Mouse (Mus musculus) adipose tissue, adult 10 weeks (tissue): ENCODE data around the gene Rbck1. TPM values are rescaled to one million over a fixed set of nuclear protein-coding genes. Genes with fewer than 3 reads are reported as not detected.

ENCODE experiments used
- polyA plus RNA-seq: library from polyadenylated mRNA; stranded (reverse); fragments of 350-450 nt; fragmentation: Illumina TruSeq; extraction: RNeasy Lipid Tissue Mini Kit (QIAGEN cat#74804); gene quantifications from one replicate; pipeline ENCODE4 v1.2.3, GENCODE M21; 2014; ENCODE audit warnings: low read depth, low replicate concordance

Gene Rbck1
- polyA plus RNA-seq = 61.0 TPM

DNA sequence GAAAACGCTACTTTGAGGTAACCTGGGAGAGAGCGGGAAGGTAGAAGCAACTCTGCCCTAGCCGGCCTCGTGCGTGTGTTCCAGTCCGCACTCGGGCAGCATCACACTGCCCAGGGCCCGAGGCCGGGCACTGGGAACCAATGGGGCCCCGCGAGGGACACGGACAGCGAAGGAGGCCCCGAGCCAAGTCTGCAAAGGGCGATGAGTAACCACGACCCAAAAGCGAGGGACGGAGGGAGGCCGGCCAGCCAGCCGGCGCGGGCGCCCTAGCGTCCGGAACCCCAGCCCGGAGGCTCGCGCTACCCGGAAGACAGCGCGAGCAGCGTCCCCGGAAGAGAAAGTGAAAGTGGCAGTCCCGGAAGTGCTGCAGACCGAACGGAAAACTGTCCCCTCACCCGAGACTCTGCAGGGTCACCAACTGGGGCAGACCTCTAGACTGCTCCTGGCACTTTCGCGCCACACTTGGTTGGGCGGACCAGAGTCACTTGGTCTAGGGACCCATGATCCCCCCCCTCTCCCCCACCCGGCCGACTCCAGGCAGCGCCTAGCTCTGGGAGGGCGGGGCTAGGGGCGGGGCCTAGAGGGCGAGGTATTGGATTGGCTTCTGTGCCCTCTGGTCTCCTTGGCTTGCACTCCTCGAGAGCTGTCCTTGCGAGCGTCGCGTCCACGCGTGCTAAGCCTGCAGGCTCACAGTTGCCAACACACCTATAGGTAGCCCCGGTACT, at the start of gene Rbck1:
Rbck1 (minus strand) TSS at position 553 of the 725 bp plus-strand sequence.

DNA sequence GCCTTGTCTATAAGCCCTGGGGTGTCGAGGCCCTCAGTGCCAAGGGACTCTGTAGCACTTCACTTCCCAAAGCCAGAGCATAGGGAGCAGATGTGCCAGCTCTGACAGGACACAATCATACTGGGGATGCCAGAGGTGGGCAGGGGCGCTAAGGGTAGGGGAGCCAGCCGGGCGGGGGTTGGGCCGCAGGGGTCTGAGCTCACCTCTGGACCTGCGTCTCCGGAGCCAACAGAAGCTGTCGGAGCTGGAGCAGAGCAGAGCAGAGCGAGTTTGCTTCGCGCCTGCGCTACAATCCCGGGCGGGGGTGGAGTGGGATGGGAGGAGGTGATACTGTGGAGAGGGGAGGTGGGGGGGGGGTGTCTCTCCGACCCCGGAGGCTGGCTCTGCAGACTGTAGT, 43.9 kb upstream of the Rbck1 start, which contains the start of gene Nrsn2:
Nrsn2 (minus strand) TSS at position 294 of the 397 bp plus-strand sequence.

DNA sequence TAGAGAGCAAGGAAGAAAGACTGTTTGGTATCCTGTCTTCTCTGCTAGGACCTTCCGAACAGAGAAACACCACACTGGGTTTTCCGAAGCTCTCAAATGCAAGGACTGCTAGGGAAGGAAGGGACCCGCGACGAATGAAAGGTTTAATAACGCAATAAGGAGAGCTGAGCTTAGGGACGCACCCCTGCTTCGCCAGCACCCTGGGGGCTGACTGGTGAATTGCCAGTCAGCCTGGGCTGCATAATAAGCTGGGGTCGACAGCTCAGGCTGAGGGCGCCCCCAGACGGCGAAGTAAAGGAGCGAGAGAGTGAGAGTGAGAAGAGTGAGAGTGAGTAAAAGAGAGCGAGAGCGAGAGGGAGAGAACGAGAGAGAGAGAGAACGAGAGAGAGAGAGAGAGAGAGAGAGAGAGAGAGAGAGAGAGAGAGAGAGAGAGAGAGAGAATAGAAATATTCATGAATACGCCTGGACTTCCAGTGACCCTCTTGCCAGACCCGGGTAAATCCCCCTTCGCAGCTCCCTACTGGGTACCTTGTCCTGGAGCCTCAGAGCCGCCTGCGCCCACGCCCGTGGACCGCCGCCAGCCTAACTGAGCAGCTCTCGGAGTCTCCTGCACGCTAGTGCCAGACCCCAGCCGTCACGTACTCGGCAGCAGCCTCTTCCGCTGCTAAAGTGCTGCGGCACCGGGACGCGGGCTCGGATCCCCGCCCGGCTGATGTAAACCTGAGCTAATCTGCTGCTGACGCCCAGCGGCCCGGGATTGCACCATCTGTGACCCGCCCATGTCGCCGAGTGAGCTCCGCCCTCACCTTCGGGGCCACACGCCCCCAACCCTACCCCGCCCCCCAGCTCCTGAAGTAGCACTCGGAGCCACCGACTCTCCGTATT, 11.1 kb upstream of the Rbck1 start, which contains the start of gene Trib3:
Trib3 (minus strand) TSS at position 704 of the 885 bp plus-strand sequence.

DNA sequence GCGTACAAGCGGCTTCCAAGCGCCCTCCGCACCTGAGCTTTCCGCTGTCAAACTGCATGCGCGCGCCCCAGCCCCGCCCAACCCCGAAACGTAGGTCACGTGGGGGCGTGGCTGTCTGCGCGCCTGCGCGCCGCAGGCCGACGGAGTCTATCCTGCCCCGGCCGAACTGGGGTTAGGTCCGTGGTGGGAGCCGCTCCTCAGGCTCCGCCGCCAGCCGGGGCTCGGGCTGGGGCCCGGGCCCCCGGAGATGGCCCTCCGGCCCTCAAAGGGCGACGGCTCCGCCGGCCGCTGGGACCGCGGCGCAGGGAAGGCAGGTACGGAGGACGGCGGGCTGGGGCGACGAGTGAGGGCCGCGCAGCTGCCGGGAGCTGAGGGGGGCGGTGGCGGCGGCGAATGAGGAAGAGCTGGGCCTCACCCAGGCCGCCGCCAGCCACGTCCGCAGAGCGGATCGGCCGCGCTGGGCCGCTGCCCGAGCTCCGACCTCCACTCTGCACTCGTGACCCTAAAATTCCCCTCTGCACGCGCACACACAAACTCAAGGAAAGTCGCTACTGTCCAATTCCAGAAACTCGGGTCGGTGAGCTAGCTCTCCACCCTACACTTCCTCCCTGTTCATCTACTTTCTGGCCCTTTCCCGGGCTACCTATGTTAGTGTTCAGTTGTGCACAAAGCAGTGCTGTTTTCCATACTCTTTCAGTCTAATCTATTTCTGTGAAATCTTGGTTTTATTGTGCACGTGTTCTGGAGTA, 38.6 kb downstream of the Rbck1 start, which contains the start of gene Tbc1d20:
Tbc1d20 (plus strand) TSS at position 102 of the 749 bp plus-strand sequence.

Other genes starting within 250 kb of the Rbck1 start
- gene Srxn1, start 227.1 kb downstream of the Rbck1 start, polyA plus RNA-seq = 62.8 TPM
- gene Tcf15, start 189.1 kb downstream of the Rbck1 start, polyA plus RNA-seq = 6.0 TPM
- gene Csnk2a1, start 105.8 kb downstream of the Rbck1 start, polyA plus RNA-seq = 53.3 TPM
- 64.9 TPM for gene Tbc1d20, start 38.8 kb downstream of the Rbck1 start, polyA plus RNA-seq
- gene Trib3, start 11.4 kb upstream of the Rbck1 start, polyA plus RNA-seq = 3.1 TPM
- not detected for gene Nrsn2, start 44.0 kb upstream of the Rbck1 start, polyA plus RNA-seq
- 13.1 TPM for gene Sox12, start 65.4 kb upstream of the Rbck1 start, polyA plus RNA-seq
- gene Zcchc3, start 82.4 kb upstream of the Rbck1 start, polyA plus RNA-seq = 6.4 TPM
- 7.5 TPM for gene 6820408C15Rik, start 82.9 kb upstream of the Rbck1 start, polyA plus RNA-seq
- 773 TPM for gene Defb23, start 132.0 kb upstream of the Rbck1 start, polyA plus RNA-seq
- 5,596 TPM for gene Defb20, start 144.4 kb upstream of the Rbck1 start, polyA plus RNA-seq
- 725 TPM for gene Defb22, start 157.5 kb upstream of the Rbck1 start, polyA plus RNA-seq
- 117 TPM for gene Defb26, start 179.0 kb upstream of the Rbck1 start, polyA plus RNA-seq
- 1,277 TPM for gene Defb28, start 185.6 kb upstream of the Rbck1 start, polyA plus RNA-seq
- gene Defb29, start 207.4 kb upstream of the Rbck1 start, polyA plus RNA-seq = 321 TPM
- gene Gm17416, start 236.7 kb upstream of the Rbck1 start, polyA plus RNA-seq = 2,150 TPM
- gene Defb21, start 240.1 kb upstream of the Rbck1 start, polyA plus RNA-seq = 719 TPM
- gene Defb19, start 247.7 kb upstream of the Rbck1 start, polyA plus RNA-seq = 22.8 TPM